Mouse (Mus musculus): ENCODE measurements at regions not wholly inside any gene's neighbourhood (a gene's known extent, or its start where the extent isn't known, plus 50 kb on each side); places are given as distances from the start of the nearest gene placed in this dataset.
A peak's percentile ranks its signal among the peaks of the same experiment; 100 is the strongest.

GRCm38 (mm10) chr7:113093931-113094330 lies 113.3 kb upstream of the Arntl start:
- H3K27ac ChIP-seq (replicated peaks): no peak overlapping the region
- H3K9ac ChIP-seq (replicated peaks): no peak overlapping the region
- ATAC-seq (ENCODE audit: low FRiP score): no peak
- no peaks in the 10 kb centered on the region for H3K4me1 ChIP-seq
- no peaks in the 10 kb centered on the region for H3K9me3 ChIP-seq (replicated peaks)
- 35% methylated on average over 5 of the region's 5 CpGs for WGBS
- H3K4me2 ChIP-seq: no peak overlapping the region
- H3K4me3 ChIP-seq (replicated peaks): no peak overlapping the region
- no peaks in the 10 kb centered on the region for H3K27me3 ChIP-seq (replicated peaks)
- no peaks in the 10 kb centered on the region for H3K36me3 ChIP-seq

GRCm38 (mm10) chr7:113095092-113095491 lies 112.2 kb upstream of the Arntl start:
- Histone ChIP-seq H3K4me3 (replicated peaks) (no peak overlapping the region), H3K9me3 (replicated peaks) (no peaks in the 10 kb centered on the region), H3K4me2 (no peak overlapping the region), H3K36me3 (no peaks in the 10 kb centered on the region), H3K27me3 (replicated peaks) (no peaks in the 10 kb centered on the region), H3K9ac (replicated peaks) (no peak overlapping the region), H3K4me1 (no peaks in the 10 kb centered on the region), H3K27ac (replicated peaks) (no peak overlapping the region)
- 88% methylated on average over 3 of the region's 3 CpGs for WGBS
- ATAC-seq (ENCODE audit: low FRiP score): no peak

- 94% methylated on average over 7 of the region's 7 CpGs for WGBS
- Histone ChIP-seq H3K4me1 (0 out of 2 replicates have a peak, but pooled peaks cover 2% of the 10 kb centered on the region), H3K9me3 (replicated peaks) (no peaks in the 10 kb centered on the region), H3K9ac (replicated peaks) (no peak overlapping the region), H3K27ac (replicated peaks) (no peak overlapping the region), H3K4me3 (replicated peaks) (no peak overlapping the region), H3K36me3 (no peaks in the 10 kb centered on the region), H3K27me3 (replicated peaks) (no peaks in the 10 kb centered on the region), H3K4me2 (no peak overlapping the region)
- ATAC-seq (ENCODE audit: low FRiP score): no peak
These were observed 103.0 kb upstream of the Arntl start for GRCm38 (mm10) chr7:113104265-113104664.

- no peaks in the 10 kb centered on the region for H3K27me3 ChIP-seq (replicated peaks)
- 0 out of 2 replicates have a peak, but pooled peaks cover 8% of the 10 kb centered on the region for H3K4me1 ChIP-seq
- ATAC-seq (ENCODE audit: low FRiP score): no peak
- H3K36me3 ChIP-seq: no peaks in the 10 kb centered on the region
- no peak overlapping the region for H3K4me3 ChIP-seq (replicated peaks)
- no peak overlapping the region for H3K27ac ChIP-seq (replicated peaks)
- no peak overlapping the region for H3K9ac ChIP-seq (replicated peaks)
- no peak overlapping the region for H3K4me2 ChIP-seq
- no peaks in the 10 kb centered on the region for H3K9me3 ChIP-seq (replicated peaks)
- WGBS: 56% methylated on average over 1 of the region's 1 CpGs
These were observed 101.9 kb upstream of the Arntl start for GRCm38 (mm10) chr7:113105359-113105758.

- Histone ChIP-seq H3K9ac (replicated peaks) (no peak overlapping the region), H3K4me3 (replicated peaks) (no peak overlapping the region), H3K27me3 (replicated peaks) (no peaks in the 10 kb centered on the region), H3K9me3 (replicated peaks) (no peaks in the 10 kb centered on the region), H3K27ac (replicated peaks) (no peak overlapping the region), H3K4me1 (peaks cover 11% of the 10 kb centered on the region; the same call in 1 of the 2 replicates), H3K36me3 (no peaks in the 10 kb centered on the region), H3K4me2 (no peak overlapping the region)
- ATAC-seq (ENCODE audit: low FRiP score): no peak
- WGBS: 52% methylated on average over 7 of the region's 7 CpGs
These were observed 100.5 kb upstream of the Arntl start for GRCm38 (mm10) chr7:113106731-113107130.

GRCm38 (mm10) chr7:113107965-113108364 lies 99.3 kb upstream of the Arntl start:
- no peak overlapping the region for H3K9ac ChIP-seq (replicated peaks)
- peaks cover 9% of the 10 kb centered on the region; the same call in 1 of the 2 replicates for H3K4me1 ChIP-seq
- H3K9me3 ChIP-seq (replicated peaks): no peaks in the 10 kb centered on the region
- no peaks in the 10 kb centered on the region for H3K27me3 ChIP-seq (replicated peaks)
- WGBS: 87% methylated on average over 5 of the region's 5 CpGs
- H3K4me3 ChIP-seq (replicated peaks): no peak overlapping the region
- no peaks in the 10 kb centered on the region for H3K36me3 ChIP-seq
- no peak overlapping the region for H3K27ac ChIP-seq (replicated peaks)
- H3K4me2 ChIP-seq: no peak overlapping the region
- no peak for ATAC-seq (ENCODE audit: low FRiP score)

- Histone ChIP-seq H3K36me3 (no peaks in the 10 kb centered on the region), H3K9ac (replicated peaks) (no peak overlapping the region), H3K4me2 (no peak overlapping the region), H3K4me1 (peaks cover 9% of the 10 kb centered on the region; the same call in 1 of the 2 replicates), H3K27me3 (replicated peaks) (no peaks in the 10 kb centered on the region), H3K4me3 (replicated peaks) (no peak overlapping the region), H3K9me3 (replicated peaks) (no peaks in the 10 kb centered on the region), H3K27ac (replicated peaks) (no peak overlapping the region)
- ATAC-seq (ENCODE audit: low FRiP score): no peak
- 76% methylated on average over 7 of the region's 7 CpGs for WGBS
These were observed 98.7 kb upstream of the Arntl start for GRCm38 (mm10) chr7:113108442-113109000.

GRCm38 (mm10) chr7:113109481-113109880 lies 97.8 kb upstream of the Arntl start:
- Histone ChIP-seq H3K36me3 (no peaks in the 10 kb centered on the region), H3K4me3 (replicated peaks) (no peak overlapping the region), H3K27me3 (replicated peaks) (no peaks in the 10 kb centered on the region), H3K9me3 (replicated peaks) (no peaks in the 10 kb centered on the region), H3K4me2 (no peak overlapping the region), H3K4me1 (peaks cover 9% of the 10 kb centered on the region; the same call in 1 of the 2 replicates), H3K9ac (replicated peaks) (no peak overlapping the region), H3K27ac (replicated peaks) (no peak overlapping the region)
- no peak for ATAC-seq (ENCODE audit: low FRiP score)

- H3K4me1 ChIP-seq: peaks cover 9% of the 10 kb centered on the region; the same call in 1 of the 2 replicates
- H3K4me2 ChIP-seq: no peak overlapping the region
- no peak overlapping the region for H3K9ac ChIP-seq (replicated peaks)
- no peaks in the 10 kb centered on the region for H3K27me3 ChIP-seq (replicated peaks)
- H3K36me3 ChIP-seq: no peaks in the 10 kb centered on the region
- no peak overlapping the region for H3K4me3 ChIP-seq (replicated peaks)
- 55% methylated on average over 7 of the region's 7 CpGs for WGBS
- H3K27ac ChIP-seq (replicated peaks): peak overlapping the region; percentile 28; the same call in 1 of the 2 replicates
- H3K9me3 ChIP-seq (replicated peaks): no peaks in the 10 kb centered on the region
- peak; percentile 57 for ATAC-seq (ENCODE audit: low FRiP score)
These were observed 96.3 kb upstream of the Arntl start for GRCm38 (mm10) chr7:113110867-113111508.

- 67% methylated on average over 10 of the region's 10 CpGs for WGBS
- Histone ChIP-seq H3K9me3 (replicated peaks) (no peaks in the 10 kb centered on the region), H3K27ac (replicated peaks) (no peak overlapping the region), H3K4me2 (no peak overlapping the region), H3K36me3 (no peaks in the 10 kb centered on the region), H3K27me3 (replicated peaks) (no peaks in the 10 kb centered on the region), H3K4me3 (replicated peaks) (no peak overlapping the region), H3K9ac (replicated peaks) (no peak overlapping the region), H3K4me1 (peaks cover 9% of the 10 kb centered on the region; the same call in 1 of the 2 replicates)
- ATAC-seq (ENCODE audit: low FRiP score): no peak
These were observed 93.9 kb upstream of the Arntl start for GRCm38 (mm10) chr7:113113266-113113893.

- WGBS: 89% methylated on average over 4 of the region's 4 CpGs
- no peak for ATAC-seq (ENCODE audit: low FRiP score)
- no peak overlapping the region for H3K4me3 ChIP-seq (replicated peaks)
- H3K9ac ChIP-seq (replicated peaks): no peak overlapping the region
- H3K9me3 ChIP-seq (replicated peaks): no peaks in the 10 kb centered on the region
- no peaks in the 10 kb centered on the region for H3K36me3 ChIP-seq
- no peak overlapping the region for H3K27ac ChIP-seq (replicated peaks)
- no peak overlapping the region for H3K4me2 ChIP-seq
- peaks cover 6% of the 10 kb centered on the region; the same call in 1 of the 2 replicates for H3K4me1 ChIP-seq
- no peaks in the 10 kb centered on the region for H3K27me3 ChIP-seq (replicated peaks)
These were observed 89.7 kb upstream of the Arntl start for GRCm38 (mm10) chr7:113117599-113117998.

GRCm38 (mm10) chr7:113121911-113122319 lies 85.3 kb upstream of the Arntl start:
- Histone ChIP-seq H3K9me3 (replicated peaks) (no peaks in the 10 kb centered on the region), H3K9ac (replicated peaks) (no peak overlapping the region), H3K36me3 (no peaks in the 10 kb centered on the region), H3K27ac (replicated peaks) (no peak overlapping the region; the same call in 1 of the 2 replicates), H3K4me3 (replicated peaks) (no peak overlapping the region), H3K27me3 (replicated peaks) (no peaks in the 10 kb centered on the region), H3K4me1 (peaks cover 6% of the 10 kb centered on the region; the same call in 1 of the 2 replicates), H3K4me2 (no peak overlapping the region)
- no peak for ATAC-seq (ENCODE audit: low FRiP score)
- 37% methylated on average over 6 of the region's 6 CpGs for WGBS
